Mouse (Mus musculus) testis, adult 2 months (tissue): ENCODE measurements at regions not wholly inside any gene's neighbourhood (a gene's known extent, or its start where the extent isn't known, plus 50 kb on each side); places are given as distances from the start of the nearest gene placed in this dataset.

Experiments
- CTCF ChIP-seq: fragments of 200-500 bp; IDR thresholded peaks from 2 replicates; pipeline ENCODE4 v1.5.1; 2012; ENCODE audit warnings: low read depth, mild to moderate bottlenecking, inconsistent platforms, low read length, moderate library complexity; ENCODE audit not compliant: control insufficient read depth, insufficient read depth, insufficient replicate concordance
- POLR2A ChIP-seq: fragments of 200-500 bp; IDR thresholded peaks from 2 replicates; pipeline ENCODE4 v1.6.1; 2012; ENCODE audit warnings: low read depth, mild to moderate bottlenecking, inconsistent platforms, low read length, moderate library complexity; ENCODE audit not compliant: control insufficient read depth

DNA sequence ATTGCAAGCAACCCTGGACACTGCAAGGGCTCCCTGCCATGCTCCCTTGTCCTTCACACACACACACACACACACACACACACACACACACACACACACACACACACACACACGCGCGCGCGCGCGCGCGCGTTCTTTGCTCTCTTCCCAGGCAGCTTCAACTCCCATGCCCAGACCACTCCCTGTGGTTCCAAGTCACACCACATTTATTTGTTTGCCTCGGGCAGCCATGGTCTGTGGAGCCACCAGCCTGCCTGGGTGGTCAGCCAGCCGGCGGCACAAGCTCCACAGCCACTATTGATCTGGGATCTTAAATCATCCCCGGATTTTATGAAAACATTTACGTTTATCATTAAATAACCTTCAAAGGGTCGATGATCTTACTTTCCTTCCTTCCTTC lies 440.0 kb downstream of the Zfp536 start:
- TF ChIP-seq POLR2A (no peak), CTCF (no peak)
